Mouse (Mus musculus): Measurements from ENCODE around the gene Smyd3. TPM values are rescaled to one million over a fixed set of nuclear protein-coding genes. Genes with fewer than 3 reads are reported as not detected.

Gene Smyd3
- polyA plus RNA-seq (2015; fragmentation: Nextera tagmentation; extraction: Ambion mirVana) = 20.2 and 21.4 TPM in 2 replicates

DNA sequence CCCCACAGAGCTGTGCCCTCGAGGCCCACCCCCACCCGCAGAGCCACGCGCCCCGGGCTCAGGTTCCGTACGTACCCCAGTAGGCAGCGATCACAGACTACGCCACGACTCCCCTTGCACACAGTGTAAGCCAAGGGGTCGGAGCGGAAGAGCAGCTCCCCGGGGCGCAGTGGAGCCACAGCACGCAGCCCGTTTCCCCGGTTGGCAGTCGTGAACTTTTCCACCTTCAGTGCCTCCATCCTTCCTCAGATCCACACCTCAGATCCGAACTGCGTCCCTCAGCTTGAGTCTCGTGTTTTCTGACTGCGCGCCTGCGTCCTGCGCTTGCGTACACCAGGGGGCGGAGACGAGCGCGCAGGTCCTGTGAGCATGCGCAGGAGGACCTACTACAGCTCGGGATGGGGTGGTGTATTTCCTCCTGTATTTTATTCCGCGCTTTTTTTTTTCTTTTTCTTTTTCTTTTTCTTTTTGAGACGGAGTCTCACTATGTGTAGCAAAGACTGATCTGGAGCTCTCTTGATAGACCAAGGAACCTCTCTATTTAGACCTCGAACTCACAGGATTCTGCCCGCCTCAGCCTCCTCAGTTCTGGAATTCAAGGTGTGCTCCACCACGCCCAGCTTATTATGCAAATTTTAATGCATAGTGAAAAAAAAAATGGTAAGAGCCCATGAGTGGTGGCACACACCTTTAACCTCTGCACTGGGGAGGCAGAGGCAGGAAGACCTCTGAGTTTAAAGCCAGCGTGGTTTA lies at the start of gene Smyd3:
Smyd3 (minus strand) TSS at position 329 of the 753 bp plus-strand sequence.
- peak within 1 kb of the TSS; percentile 79 for H3K9ac ChIP-seq (replicated peaks; ENCODE audit: low read length)
- 0 out of 2 replicates have a peak within 1 kb of the TSS, but pooled peaks have one; percentile 12 for H3K27ac ChIP-seq (ENCODE audit: low read length)
- H3K9me3 ChIP-seq (ENCODE audit: low read length) = no peaks in the 10 kb centered on the region

DNA sequence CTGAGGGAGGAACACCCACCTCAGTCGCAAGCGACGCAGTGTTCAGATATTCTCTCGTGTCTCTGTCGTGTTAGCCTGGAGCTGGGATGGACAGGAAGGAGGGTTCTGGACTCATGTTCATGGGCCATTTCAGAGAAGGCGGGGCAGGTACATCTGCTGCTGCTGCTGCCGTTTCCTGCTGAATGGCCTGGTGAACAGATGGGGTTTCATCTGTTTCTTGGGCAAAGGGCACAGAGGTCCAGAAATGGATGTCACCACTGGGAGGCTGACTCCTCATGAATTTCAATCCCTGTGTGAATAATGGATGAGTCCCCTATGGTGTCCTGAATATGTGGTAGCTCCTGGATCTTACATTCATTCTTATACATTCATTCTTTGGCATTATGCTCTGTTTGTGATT lies 49.7 kb upstream of the Smyd3 start:
- no peak overlapping the region for H3K27ac ChIP-seq (ENCODE audit: low read length)

More for the DNA sequence above, at the start of gene Smyd3:
- Histone ChIP-seq H3K36me3 (ENCODE audit: insufficient read depth, low read length) (no peaks in the 10 kb centered on the region), H3K27me3 (ENCODE audit: insufficient read depth, low read length) (no peaks in the 10 kb centered on the region), H3K4me3 (ENCODE audit: low read length) (peak within 1 kb of the TSS; percentile 74), H3K4me2 (replicated peaks; ENCODE audit: low read depth, low read length) (peak within 1 kb of the TSS; percentile 98), H3K4me1 (ENCODE audit: insufficient read depth, low read length) (peaks cover 7% of the 10 kb centered on the region)
- WGBS = 6% methylated on average over 39 of the region's 39 CpGs
- peak; percentile 90 for ATAC-seq (ENCODE audit: low FRiP score, low TSS enrichment)

DNA sequence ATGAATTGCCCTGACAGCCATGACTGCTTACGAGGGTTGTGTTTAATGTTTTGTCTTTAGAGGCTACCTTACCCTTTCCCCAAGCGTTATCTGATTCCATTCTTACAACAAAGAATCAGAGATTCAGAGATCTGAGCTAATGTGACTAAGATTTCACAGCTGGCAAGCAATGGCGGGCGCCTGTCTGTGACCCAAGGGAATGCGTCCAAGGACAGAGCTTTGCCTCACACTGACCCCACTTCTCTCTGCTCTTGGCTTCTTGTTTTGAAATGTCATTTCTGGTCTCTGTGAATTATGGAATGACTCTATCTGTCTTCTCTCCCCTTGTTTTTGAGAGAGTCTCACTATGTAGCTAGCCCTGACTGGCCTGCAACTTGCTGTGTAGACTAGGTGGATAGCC lies 46.1 kb upstream of the Smyd3 start:
- H3K9me3 ChIP-seq (ENCODE audit: low read length) = no peaks in the 10 kb centered on the region
- ATAC-seq (ENCODE audit: low FRiP score, low TSS enrichment) = no peak

More for the DNA sequence above, 49.7 kb upstream of the Smyd3 start:
- no peak overlapping the region for H3K4me2 ChIP-seq (replicated peaks; ENCODE audit: low read depth, low read length)
- H3K4me3 ChIP-seq (ENCODE audit: low read length) = no peak overlapping the region
- no peak for ATAC-seq (ENCODE audit: low FRiP score, low TSS enrichment)
- 62% methylated on average over 7 of the region's 7 CpGs for WGBS
- no peak overlapping the region for H3K9ac ChIP-seq (replicated peaks; ENCODE audit: low read length)
- no peaks in the 10 kb centered on the region for H3K9me3 ChIP-seq (ENCODE audit: low read length)
- H3K4me1 ChIP-seq (ENCODE audit: insufficient read depth, low read length) = peaks cover 17% of the 10 kb centered on the region
- H3K36me3 ChIP-seq (ENCODE audit: insufficient read depth, low read length) = no peaks in the 10 kb centered on the region
- H3K27me3 ChIP-seq (ENCODE audit: insufficient read depth, low read length) = no peaks in the 10 kb centered on the region

DNA sequence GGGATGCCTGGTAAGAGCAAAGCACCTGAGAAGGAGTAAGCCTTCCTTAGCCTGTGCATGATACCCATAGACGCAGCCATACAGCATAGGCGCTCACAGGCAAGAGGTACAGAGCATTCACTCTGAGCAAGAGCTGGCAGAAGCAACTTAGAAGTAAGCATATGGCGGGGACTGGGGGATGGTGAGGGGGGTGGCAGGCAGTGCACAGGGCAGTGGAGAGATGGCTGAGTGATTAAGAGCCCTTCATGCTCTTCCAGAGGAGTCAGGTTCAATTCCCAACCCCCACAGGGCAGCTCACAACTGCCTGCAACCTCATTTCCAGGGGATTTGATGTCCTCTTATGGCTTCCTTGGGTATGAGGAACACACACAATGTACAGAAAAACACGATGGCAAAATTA lies 45.4 kb upstream of the Smyd3 start:
- H3K36me3 ChIP-seq (ENCODE audit: insufficient read depth, low read length) = no peaks in the 10 kb centered on the region
- no peak overlapping the region for H3K9ac ChIP-seq (replicated peaks; ENCODE audit: low read length)
- H3K9me3 ChIP-seq (ENCODE audit: low read length) = no peaks in the 10 kb centered on the region
- no peak overlapping the region for H3K4me2 ChIP-seq (replicated peaks; ENCODE audit: low read depth, low read length)
- WGBS = 66% methylated on average over 4 of the region's 4 CpGs
- 0 out of 2 replicates have a peak, but pooled peaks have one; percentile 44 for ATAC-seq (ENCODE audit: low FRiP score, low TSS enrichment)
- H3K27me3 ChIP-seq (ENCODE audit: insufficient read depth, low read length) = no peaks in the 10 kb centered on the region
- H3K4me1 ChIP-seq (ENCODE audit: insufficient read depth, low read length) = peaks cover 24% of the 10 kb centered on the region
- H3K4me3 ChIP-seq (ENCODE audit: low read length) = no peak overlapping the region
- no peak overlapping the region for H3K27ac ChIP-seq (ENCODE audit: low read length)

More for the DNA sequence above, 46.1 kb upstream of the Smyd3 start:
- Histone ChIP-seq H3K36me3 (ENCODE audit: insufficient read depth, low read length) (no peaks in the 10 kb centered on the region), H3K9ac (replicated peaks; ENCODE audit: low read length) (no peak overlapping the region), H3K4me3 (ENCODE audit: low read length) (no peak overlapping the region), H3K4me1 (ENCODE audit: insufficient read depth, low read length) (peaks cover 24% of the 10 kb centered on the region), H3K4me2 (replicated peaks; ENCODE audit: low read depth, low read length) (no peak overlapping the region), H3K27ac (ENCODE audit: low read length) (no peak overlapping the region), H3K27me3 (ENCODE audit: insufficient read depth, low read length) (no peaks in the 10 kb centered on the region)
- WGBS = 36% methylated on average over 5 of the region's 5 CpGs

DNA sequence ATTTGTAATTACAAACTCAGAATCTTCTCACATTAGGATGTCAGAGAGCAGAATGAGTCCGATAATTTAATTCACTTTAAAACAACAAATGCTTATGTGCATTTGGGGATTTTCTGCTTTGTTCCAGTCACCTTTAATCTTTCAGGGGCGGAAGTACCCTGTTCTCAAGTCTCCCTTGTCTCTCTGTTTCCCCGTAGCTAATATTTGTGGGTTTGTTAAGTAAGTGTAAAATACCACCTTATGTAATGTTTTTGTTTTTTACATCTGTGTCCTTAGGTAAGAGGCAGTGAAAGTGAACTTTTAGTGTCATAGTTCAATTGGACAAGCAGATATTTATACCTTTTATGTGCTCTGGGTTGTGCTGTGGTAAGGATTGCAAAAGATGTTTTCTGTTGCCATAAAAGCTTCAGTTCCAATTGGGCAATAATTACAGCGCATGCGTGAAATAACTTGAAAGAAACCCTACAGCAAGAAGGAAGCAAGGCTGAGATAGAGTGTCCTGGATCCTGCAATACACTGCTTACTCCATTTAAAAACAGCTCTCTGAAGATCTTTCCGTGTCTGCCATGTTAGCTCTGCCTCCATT lies 43.1 kb upstream of the Smyd3 start:
- Histone ChIP-seq H3K4me2 (replicated peaks; ENCODE audit: low read depth, low read length) (no peak overlapping the region), H3K9me3 (ENCODE audit: low read length) (no peaks in the 10 kb centered on the region), H3K27ac (ENCODE audit: low read length) (no peak overlapping the region), H3K4me1 (ENCODE audit: insufficient read depth, low read length) (peaks cover 19% of the 10 kb centered on the region), H3K36me3 (ENCODE audit: insufficient read depth, low read length) (no peaks in the 10 kb centered on the region), H3K9ac (replicated peaks; ENCODE audit: low read length) (no peak overlapping the region), H3K4me3 (ENCODE audit: low read length) (no peak overlapping the region), H3K27me3 (ENCODE audit: insufficient read depth, low read length) (no peaks in the 10 kb centered on the region)
- 60% methylated on average over 6 of the region's 6 CpGs for WGBS
- ATAC-seq (ENCODE audit: low FRiP score, low TSS enrichment) = no peak

DNA sequence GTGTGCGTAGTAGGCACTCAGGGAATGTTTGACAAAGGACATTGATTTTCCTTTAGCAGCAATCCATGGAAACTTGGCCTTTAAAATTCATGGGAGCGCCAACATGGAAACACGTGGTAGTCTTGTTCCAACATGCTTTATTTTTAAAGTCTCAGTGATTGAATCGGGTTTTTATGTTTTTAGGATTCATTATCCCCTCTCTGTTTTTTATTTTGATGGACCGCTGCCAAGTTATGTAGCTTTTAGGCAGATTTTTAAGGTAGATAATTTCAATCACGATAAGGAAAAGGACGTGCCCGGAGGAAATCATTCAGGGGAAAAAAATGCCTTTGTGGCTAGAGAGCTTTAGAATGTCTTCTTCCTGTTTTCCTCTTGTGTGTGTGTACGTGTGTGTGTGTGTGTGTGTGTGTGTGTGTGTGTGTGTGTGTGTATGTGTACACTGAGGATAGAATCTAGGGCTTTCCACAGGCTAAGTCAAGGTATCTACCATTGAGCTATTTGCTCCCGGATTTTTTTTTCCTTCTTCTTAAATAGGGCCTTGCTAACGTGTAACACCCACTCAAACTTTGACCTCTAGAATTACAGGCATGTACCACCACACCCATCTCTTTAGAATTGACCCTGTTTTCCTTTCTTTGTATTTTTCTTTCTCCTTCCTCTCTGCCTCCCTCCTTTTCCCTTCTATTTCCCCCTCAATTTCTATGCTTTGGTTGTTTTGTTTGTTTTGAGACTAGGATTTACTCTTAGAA lies 41.8 kb upstream of the Smyd3 start:
- Histone ChIP-seq H3K27ac (ENCODE audit: low read length) (peak overlapping the region; percentile 64), H3K9ac (replicated peaks; ENCODE audit: low read length) (no peak overlapping the region), H3K9me3 (ENCODE audit: low read length) (no peaks in the 10 kb centered on the region), H3K4me1 (ENCODE audit: insufficient read depth, low read length) (peaks cover 19% of the 10 kb centered on the region), H3K27me3 (ENCODE audit: insufficient read depth, low read length) (no peaks in the 10 kb centered on the region), H3K36me3 (ENCODE audit: insufficient read depth, low read length) (no peaks in the 10 kb centered on the region), H3K4me3 (ENCODE audit: low read length) (no peak overlapping the region), H3K4me2 (replicated peaks; ENCODE audit: low read depth, low read length) (no peak overlapping the region)
- no peak for ATAC-seq (ENCODE audit: low FRiP score, low TSS enrichment)
- WGBS = 53% methylated on average over 11 of the region's 11 CpGs

DNA sequence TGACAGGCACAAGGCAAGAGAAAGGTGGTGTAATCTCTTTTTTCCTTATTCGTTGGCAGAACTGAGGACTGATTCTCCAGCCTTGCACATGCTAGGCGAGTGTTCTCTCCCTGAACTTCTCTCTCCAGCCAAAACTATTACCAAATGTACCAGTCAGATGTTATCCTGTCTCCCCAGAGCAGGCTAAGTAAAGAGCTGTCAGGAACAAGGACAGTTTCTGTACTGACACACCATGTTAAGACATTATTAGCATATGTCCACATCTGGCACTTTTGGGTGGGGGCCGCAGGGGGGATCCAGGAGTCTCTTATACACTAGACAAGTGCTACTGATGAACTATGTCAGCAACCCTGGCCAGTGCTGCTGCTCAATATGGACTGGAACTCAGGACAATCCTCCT lies 39.1 kb upstream of the Smyd3 start:
- no peaks in the 10 kb centered on the region for H3K9me3 ChIP-seq (ENCODE audit: low read length)
- 90% methylated on average over 3 of the region's 3 CpGs for WGBS
- H3K9ac ChIP-seq (replicated peaks; ENCODE audit: low read length) = no peak overlapping the region
- no peak overlapping the region for H3K27ac ChIP-seq (ENCODE audit: low read length)
- no peaks in the 10 kb centered on the region for H3K27me3 ChIP-seq (ENCODE audit: insufficient read depth, low read length)
- H3K4me3 ChIP-seq (ENCODE audit: low read length) = no peak overlapping the region
- no peaks in the 10 kb centered on the region for H3K36me3 ChIP-seq (ENCODE audit: insufficient read depth, low read length)
- no peak for ATAC-seq (ENCODE audit: low FRiP score, low TSS enrichment)
- no peak overlapping the region for H3K4me2 ChIP-seq (replicated peaks; ENCODE audit: low read depth, low read length)
- H3K4me1 ChIP-seq (ENCODE audit: insufficient read depth, low read length) = peaks cover 17% of the 10 kb centered on the region; the same call in 1 of the 2 replicates

DNA sequence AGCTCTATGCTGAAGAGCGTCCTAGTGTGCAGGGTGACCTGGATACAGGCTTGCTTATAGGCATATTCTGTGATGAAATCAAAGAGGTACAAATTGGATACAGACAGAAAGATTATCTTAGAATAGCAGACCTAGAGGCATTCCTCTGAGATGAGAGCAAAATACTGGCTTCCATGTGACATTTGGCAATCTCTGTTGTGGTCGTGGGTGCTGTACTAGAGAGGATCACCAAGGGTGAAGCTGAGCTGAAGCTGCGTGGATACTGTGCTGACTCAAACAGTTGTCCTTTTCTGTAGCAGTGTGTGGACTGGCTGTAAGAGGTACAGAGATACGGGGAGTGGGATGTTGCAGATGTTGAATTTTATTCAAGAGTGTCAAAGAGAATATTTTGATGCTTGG lies 36.1 kb upstream of the Smyd3 start:
- no peaks in the 10 kb centered on the region for H3K27me3 ChIP-seq (ENCODE audit: insufficient read depth, low read length)
- H3K4me1 ChIP-seq (ENCODE audit: insufficient read depth, low read length) = 0 out of 2 replicates have a peak, but pooled peaks cover 6% of the 10 kb centered on the region
- no peak overlapping the region for H3K4me3 ChIP-seq (ENCODE audit: low read length)
- no peak overlapping the region for H3K9ac ChIP-seq (replicated peaks; ENCODE audit: low read length)
- 82% methylated on average over 4 of the region's 4 CpGs for WGBS
- H3K36me3 ChIP-seq (ENCODE audit: insufficient read depth, low read length) = no peaks in the 10 kb centered on the region
- ATAC-seq (ENCODE audit: low FRiP score, low TSS enrichment) = no peak
- H3K27ac ChIP-seq (ENCODE audit: low read length) = no peak overlapping the region
- H3K4me2 ChIP-seq (replicated peaks; ENCODE audit: low read depth, low read length) = no peak overlapping the region
- no peaks in the 10 kb centered on the region for H3K9me3 ChIP-seq (ENCODE audit: low read length)

DNA sequence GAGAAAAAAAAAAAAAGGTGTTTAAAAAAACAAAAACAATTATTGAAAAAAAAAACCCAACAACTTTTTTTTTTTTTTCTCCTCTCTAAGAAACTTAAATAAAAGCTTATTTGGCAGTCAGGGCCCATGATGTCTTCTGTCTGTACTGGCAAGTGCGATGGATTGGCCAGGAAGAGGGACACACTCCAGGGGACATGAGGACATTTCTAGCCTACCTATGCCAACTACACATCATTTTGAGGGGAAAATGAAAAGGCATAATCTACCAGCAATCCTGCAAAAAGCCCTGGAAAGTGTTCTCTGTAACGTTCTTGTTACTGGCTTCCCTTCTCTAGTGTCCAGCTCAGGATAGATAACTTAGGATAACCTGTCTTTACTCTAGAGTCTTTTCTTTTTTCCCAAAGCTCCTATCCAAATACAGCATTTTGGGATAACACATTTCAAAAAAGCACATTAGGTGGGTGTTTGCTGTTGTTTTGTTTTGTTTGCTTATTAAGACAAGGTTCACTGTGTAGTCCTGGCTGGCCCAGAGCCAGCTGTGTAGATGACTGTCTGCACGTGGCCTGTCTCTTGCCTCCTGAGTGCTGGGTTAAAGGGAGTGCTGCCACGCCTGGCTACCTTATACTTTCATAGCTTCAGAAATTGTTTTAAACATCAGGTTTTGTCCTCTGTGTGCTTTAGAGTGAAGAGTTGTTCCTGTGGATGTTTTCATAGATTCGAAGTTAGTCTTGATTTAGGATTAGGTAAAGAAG lies 35.5 kb upstream of the Smyd3 start:
- H3K27me3 ChIP-seq (ENCODE audit: insufficient read depth, low read length) = no peaks in the 10 kb centered on the region
- no peaks in the 10 kb centered on the region for H3K36me3 ChIP-seq (ENCODE audit: insufficient read depth, low read length)
- no peaks in the 10 kb centered on the region for H3K9me3 ChIP-seq (ENCODE audit: low read length)
- no peak overlapping the region for H3K4me2 ChIP-seq (replicated peaks; ENCODE audit: low read depth, low read length)
- 56% methylated on average over 5 of the region's 5 CpGs for WGBS
- H3K4me1 ChIP-seq (ENCODE audit: insufficient read depth, low read length) = 0 out of 2 replicates have a peak, but pooled peaks cover 8% of the 10 kb centered on the region
- no peak overlapping the region for H3K4me3 ChIP-seq (ENCODE audit: low read length)
- no peak overlapping the region for H3K9ac ChIP-seq (replicated peaks; ENCODE audit: low read length)
- H3K27ac ChIP-seq (ENCODE audit: low read length) = no peak overlapping the region
- no peak for ATAC-seq (ENCODE audit: low FRiP score, low TSS enrichment)

Data from kidney, embryonic 16.5 days (tissue).